Mouse (Mus musculus): ENCODE results near the gene Dnah17. TPM values are rescaled to one million over a fixed set of nuclear protein-coding genes. Genes with fewer than 3 reads are reported as not detected.

Dnah17 gene
- polyA plus RNA-seq, 1 experiment from 2014 or later = 0.23 TPM

DNA sequence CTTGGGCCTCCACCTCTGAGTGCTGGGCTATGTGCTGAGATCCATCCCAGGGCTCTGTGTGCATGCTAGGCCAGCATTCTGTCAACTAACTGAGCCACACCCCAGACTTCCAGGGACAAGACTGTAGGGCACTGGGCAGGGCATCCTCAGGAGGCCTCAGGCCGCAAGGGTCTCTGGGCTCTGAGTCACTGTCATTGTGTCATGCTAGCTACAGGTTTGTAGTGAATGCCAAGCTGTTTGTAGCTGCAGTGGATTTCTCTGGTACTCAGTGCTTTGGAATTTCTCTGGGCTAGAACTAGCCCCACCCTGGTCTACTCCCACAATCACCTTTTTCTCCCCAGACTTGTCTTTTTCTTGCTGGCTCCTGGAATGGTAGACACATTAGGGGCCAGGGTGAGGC is 117.8 kb downstream of the Dnah17 start:
- 91% methylated on average over 1 of the region's 1 CpGs for WGBS
- Histone ChIP-seq H3K4me3 (ENCODE audit: low read length) (no peak overlapping the region), H3K27me3 (replicated peaks; ENCODE audit: control insufficient read depth, insufficient read depth, low read length) (no peaks in the 10 kb centered on the region), H3K4me2 (ENCODE audit: low read length) (no peak overlapping the region), H3K9me3 (ENCODE audit: control insufficient read depth, low read length) (no peaks in the 10 kb centered on the region), H3K4me1 (ENCODE audit: control insufficient read depth, insufficient read depth, low read depth, low read length) (peaks cover 10% of the 10 kb centered on the region), H3K36me3 (ENCODE audit: control insufficient read depth, insufficient read depth, low read length) (peaks cover 8% of the 10 kb centered on the region; the same call in 1 of the 2 replicates), H3K9ac (ENCODE audit: low read depth, low read length) (no peak overlapping the region), H3K27ac (ENCODE audit: low read depth, low read length) (no peak overlapping the region)
- ATAC-seq = no peak

- H3K9me3 ChIP-seq (ENCODE audit: control insufficient read depth, low read length) = no peaks in the 10 kb centered on the region
- H3K36me3 ChIP-seq (ENCODE audit: control insufficient read depth, insufficient read depth, low read length) = peaks cover 13% of the 10 kb centered on the region
- H3K27me3 ChIP-seq (replicated peaks; ENCODE audit: control insufficient read depth, insufficient read depth, low read length) = no peaks in the 10 kb centered on the region
- H3K4me2 ChIP-seq (ENCODE audit: low read length) = no peak overlapping the region
- H3K4me3 ChIP-seq (ENCODE audit: low read length) = no peak overlapping the region
- WGBS = 47% methylated on average over 4 of the region's 4 CpGs
- peaks cover 13% of the 10 kb centered on the region for H3K4me1 ChIP-seq (ENCODE audit: control insufficient read depth, insufficient read depth, low read depth, low read length)
- peak overlapping the region; percentile 29; the same call in 1 of the 2 replicates for H3K9ac ChIP-seq (ENCODE audit: low read depth, low read length)
- peak; percentile 57 for ATAC-seq
- no peak overlapping the region; the same call in 1 of the 2 replicates for H3K27ac ChIP-seq (ENCODE audit: low read depth, low read length)
These were observed 120.4 kb downstream of the Dnah17 start for GRCm38 (mm10) chr11:118009865-118010571.

DNA sequence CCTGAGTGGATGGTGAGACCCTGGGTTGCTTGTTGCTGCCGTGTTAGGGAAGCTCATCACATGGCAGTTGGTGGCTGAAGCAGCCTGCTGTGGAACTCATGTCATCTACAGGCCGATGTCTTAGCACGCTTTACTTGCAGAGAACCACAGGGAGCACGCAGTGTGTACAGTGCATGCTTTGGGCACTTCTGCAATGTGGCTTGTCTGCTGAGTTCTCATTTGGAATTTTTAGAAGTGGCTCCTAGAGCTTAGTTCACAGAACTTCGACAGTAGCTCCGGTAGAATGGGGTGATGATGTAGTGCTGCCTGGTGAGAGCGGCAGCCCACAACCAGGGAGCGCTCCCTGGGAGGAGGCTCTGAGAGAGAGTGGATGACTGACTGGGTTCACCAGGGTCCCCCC is 121.6 kb downstream of the Dnah17 start:
- no peak for ATAC-seq
- WGBS = 79% methylated on average over 8 of the region's 8 CpGs
- Histone ChIP-seq H3K4me1 (ENCODE audit: control insufficient read depth, insufficient read depth, low read depth, low read length) (peaks cover 13% of the 10 kb centered on the region), H3K27ac (ENCODE audit: low read depth, low read length) (no peak overlapping the region; the same call in 1 of the 2 replicates), H3K27me3 (replicated peaks; ENCODE audit: control insufficient read depth, insufficient read depth, low read length) (no peaks in the 10 kb centered on the region), H3K9ac (ENCODE audit: low read depth, low read length) (no peak overlapping the region), H3K9me3 (ENCODE audit: control insufficient read depth, low read length) (no peaks in the 10 kb centered on the region), H3K4me3 (ENCODE audit: low read length) (no peak overlapping the region), H3K4me2 (ENCODE audit: low read length) (no peak overlapping the region), H3K36me3 (ENCODE audit: control insufficient read depth, insufficient read depth, low read length) (peaks cover 13% of the 10 kb centered on the region)

DNA sequence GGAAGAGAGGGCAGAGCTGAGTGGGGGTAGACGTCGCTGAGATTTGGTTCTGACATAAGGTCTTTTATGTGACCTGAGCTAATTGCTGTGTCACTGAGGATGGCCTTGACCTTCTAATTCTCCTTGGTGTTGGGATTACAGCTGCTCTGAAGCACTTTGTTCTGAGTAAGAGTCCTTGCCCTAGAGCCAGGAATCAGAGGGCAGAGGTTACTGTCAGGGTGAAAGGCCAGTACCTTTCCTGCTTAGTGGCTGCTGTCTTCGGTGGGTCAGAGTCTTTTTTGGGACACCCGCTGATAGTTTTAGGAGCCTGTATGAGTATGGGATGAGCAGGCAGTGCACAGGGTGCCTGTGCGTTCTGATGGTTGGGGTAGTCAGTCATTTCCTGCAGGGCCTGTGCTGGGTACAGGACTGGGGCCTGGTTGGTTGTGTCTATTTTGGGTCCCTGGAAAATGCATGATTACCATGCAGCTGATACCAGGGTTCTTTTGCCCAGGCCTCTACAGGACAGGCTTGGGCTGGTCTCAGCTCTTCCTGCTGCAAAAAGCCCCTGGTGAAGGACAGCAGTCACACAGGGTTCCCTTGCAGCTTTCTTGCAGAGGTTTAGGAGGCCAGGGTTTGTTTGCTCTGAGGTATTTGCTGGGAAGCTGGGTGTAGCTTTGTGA is 122.2 kb downstream of the Dnah17 start:
- no peak overlapping the region for H3K4me3 ChIP-seq (ENCODE audit: low read length)
- no peak overlapping the region for H3K9ac ChIP-seq (ENCODE audit: low read depth, low read length)
- peaks cover 19% of the 10 kb centered on the region for H3K36me3 ChIP-seq (ENCODE audit: control insufficient read depth, insufficient read depth, low read length)
- WGBS = 81% methylated on average over 5 of the region's 5 CpGs
- H3K27ac ChIP-seq (ENCODE audit: low read depth, low read length) = no peak overlapping the region
- no peak for ATAC-seq
- no peaks in the 10 kb centered on the region for H3K27me3 ChIP-seq (replicated peaks; ENCODE audit: control insufficient read depth, insufficient read depth, low read length)
- no peaks in the 10 kb centered on the region for H3K9me3 ChIP-seq (ENCODE audit: control insufficient read depth, low read length)
- H3K4me1 ChIP-seq (ENCODE audit: control insufficient read depth, insufficient read depth, low read depth, low read length) = peaks cover 13% of the 10 kb centered on the region
- no peak overlapping the region for H3K4me2 ChIP-seq (ENCODE audit: low read length)

GRCm38 (mm10) chr11:118007460-118008143 is 122.8 kb downstream of the Dnah17 start:
- Histone ChIP-seq H3K27ac (ENCODE audit: low read depth, low read length) (no peak overlapping the region), H3K4me3 (ENCODE audit: low read length) (no peak overlapping the region), H3K27me3 (replicated peaks; ENCODE audit: control insufficient read depth, insufficient read depth, low read length) (no peaks in the 10 kb centered on the region), H3K4me2 (ENCODE audit: low read length) (no peak overlapping the region), H3K4me1 (ENCODE audit: control insufficient read depth, insufficient read depth, low read depth, low read length) (peaks cover 13% of the 10 kb centered on the region), H3K9ac (ENCODE audit: low read depth, low read length) (no peak overlapping the region), H3K9me3 (ENCODE audit: control insufficient read depth, low read length) (no peaks in the 10 kb centered on the region), H3K36me3 (ENCODE audit: control insufficient read depth, insufficient read depth, low read length) (peaks cover 21% of the 10 kb centered on the region)
- ATAC-seq = no peak
- 78% methylated on average over 8 of the region's 8 CpGs for whole genome bisulfite sequencing

- Histone ChIP-seq H3K4me2 (ENCODE audit: low read length) (no peak overlapping the region), H3K4me3 (ENCODE audit: low read length) (no peak overlapping the region), H3K9ac (ENCODE audit: low read depth, low read length) (no peak overlapping the region), H3K4me1 (ENCODE audit: control insufficient read depth, insufficient read depth, low read depth, low read length) (peaks cover 5% of the 10 kb centered on the region; the same call in 1 of the 2 replicates), H3K27ac (ENCODE audit: low read depth, low read length) (no peak overlapping the region), H3K9me3 (ENCODE audit: control insufficient read depth, low read length) (no peaks in the 10 kb centered on the region), H3K36me3 (ENCODE audit: control insufficient read depth, insufficient read depth, low read length) (peaks cover 28% of the 10 kb centered on the region), H3K27me3 (replicated peaks; ENCODE audit: control insufficient read depth, insufficient read depth, low read length) (no peaks in the 10 kb centered on the region)
- 83% methylated on average over 5 of the region's 5 CpGs for whole genome bisulfite sequencing
- ATAC-seq = no peak
These were observed 126.2 kb downstream of the Dnah17 start for GRCm38 (mm10) chr11:118004217-118004616.

- Histone ChIP-seq H3K4me3 (ENCODE audit: low read length) (no peak overlapping the region), H3K4me1 (ENCODE audit: control insufficient read depth, insufficient read depth, low read depth, low read length) (peaks cover 3% of the 10 kb centered on the region; the same call in 1 of the 2 replicates), H3K36me3 (ENCODE audit: control insufficient read depth, insufficient read depth, low read length) (peaks cover 28% of the 10 kb centered on the region), H3K9me3 (ENCODE audit: control insufficient read depth, low read length) (no peaks in the 10 kb centered on the region), H3K27ac (ENCODE audit: low read depth, low read length) (no peak overlapping the region), H3K9ac (ENCODE audit: low read depth, low read length) (no peak overlapping the region; the same call in 1 of the 2 replicates), H3K4me2 (ENCODE audit: low read length) (no peak overlapping the region), H3K27me3 (replicated peaks; ENCODE audit: control insufficient read depth, insufficient read depth, low read length) (no peaks in the 10 kb centered on the region)
- no peak for ATAC-seq
- 65% methylated on average over 5 of the region's 5 CpGs for WGBS
These were observed 126.7 kb downstream of the Dnah17 start for GRCm38 (mm10) chr11:118003718-118004117.

DNA sequence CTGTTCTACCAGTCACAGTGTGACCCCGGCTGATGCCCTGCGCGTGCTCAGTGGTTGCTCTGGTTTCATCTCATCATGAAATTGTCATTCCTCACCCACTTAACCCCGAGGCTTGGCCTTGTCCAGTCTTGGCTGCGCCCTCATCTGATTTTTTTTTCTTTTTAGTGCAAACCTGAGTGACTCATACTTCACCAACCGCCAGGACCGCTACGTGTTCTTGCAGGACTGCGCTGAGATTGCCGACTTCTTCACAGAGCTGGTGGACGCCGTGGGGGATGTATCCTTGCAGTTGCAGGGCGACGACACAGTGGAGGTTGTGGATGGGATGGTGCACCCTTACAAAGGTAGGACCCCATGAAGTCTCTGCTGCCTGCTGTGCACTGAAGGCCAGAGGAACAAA is 127.3 kb downstream of the Dnah17 start:
- no peak for ATAC-seq
- peaks cover 28% of the 10 kb centered on the region for H3K36me3 ChIP-seq (ENCODE audit: control insufficient read depth, insufficient read depth, low read length)
- no peaks in the 10 kb centered on the region for H3K9me3 ChIP-seq (ENCODE audit: control insufficient read depth, low read length)
- no peak overlapping the region for H3K4me2 ChIP-seq (ENCODE audit: low read length)
- 94% methylated on average over 14 of the region's 14 CpGs for WGBS
- H3K4me1 ChIP-seq (ENCODE audit: control insufficient read depth, insufficient read depth, low read depth, low read length) = peaks cover 3% of the 10 kb centered on the region; the same call in 1 of the 2 replicates
- H3K4me3 ChIP-seq (ENCODE audit: low read length) = no peak overlapping the region
- H3K9ac ChIP-seq (ENCODE audit: low read depth, low read length) = no peak overlapping the region
- no peak overlapping the region for H3K27ac ChIP-seq (ENCODE audit: low read depth, low read length)
- H3K27me3 ChIP-seq (replicated peaks; ENCODE audit: control insufficient read depth, insufficient read depth, low read length) = no peaks in the 10 kb centered on the region
